Mouse (Mus musculus) frontal cortex, postnatal 14 days (tissue): ENCODE measurements around the gene Pld3.

ENCODE experiments used
- DNase-seq, 2 experiments: peaks; one replicate each; pipeline ENCODE4 v3.0.0; 2022; ENCODE audit warnings: low spot score in 2 of 2

Pld3 gene

GRCm38 (mm10) chr7:27552931-27553513 lies at the start of gene Pld3, which contains the start of gene 2310022A10Rik:
TSS of gene Pld3 (minus strand) at chr7:27553218.
TSS of gene 2310022A10Rik (plus strand) at chr7:27553233.
- peak; percentile 94 to 97 for DNase-seq

DNA sequence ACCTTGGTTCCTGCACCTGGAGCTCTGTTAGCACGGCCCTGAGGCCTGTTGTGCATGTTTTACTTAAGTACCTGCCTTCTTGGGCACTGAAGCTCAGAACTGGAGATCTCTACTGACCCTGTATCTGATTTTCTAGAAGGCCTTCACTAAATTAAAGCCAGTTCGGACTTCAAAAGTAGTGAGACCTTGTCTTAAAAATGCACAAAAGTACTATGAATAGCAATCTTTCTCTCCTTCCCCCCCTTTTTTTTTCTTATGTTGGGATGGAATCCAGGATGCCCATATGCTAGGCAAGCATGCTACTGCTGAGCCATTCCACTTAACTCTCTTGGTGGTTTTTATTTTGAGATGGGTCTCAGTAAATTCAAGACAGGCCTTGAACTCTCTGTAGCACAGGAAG lies 49.1 kb upstream of the Pld3 start:
- DNase-seq, result no peak

GRCm38 (mm10) chr7:27601628-27602027 lies 48.6 kb upstream of the Pld3 start:
- peak; percentile 54 to 77 for DNase-seq

- no peak for DNase-seq
Observed at GRCm38 (mm10) chr7:27598053-27598452, 45.0 kb upstream of the Pld3 start.

- DNase-seq, result no peak
Observed at GRCm38 (mm10) chr7:27596586-27597503, 43.8 kb upstream of the Pld3 start.

- no peak for DNase-seq
Observed at GRCm38 (mm10) chr7:27592934-27593645, 40.1 kb upstream of the Pld3 start.

- DNase-seq, result no peak
Observed at GRCm38 (mm10) chr7:27592217-27592929, 39.4 kb upstream of the Pld3 start.

GRCm38 (mm10) chr7:27591266-27592216 lies 38.5 kb upstream of the Pld3 start, which contains the start of gene Akt2:
TSS of gene Akt2 (plus strand) at chr7:27591552.
- DNase-seq, result peak; percentile 87 to 92

DNA sequence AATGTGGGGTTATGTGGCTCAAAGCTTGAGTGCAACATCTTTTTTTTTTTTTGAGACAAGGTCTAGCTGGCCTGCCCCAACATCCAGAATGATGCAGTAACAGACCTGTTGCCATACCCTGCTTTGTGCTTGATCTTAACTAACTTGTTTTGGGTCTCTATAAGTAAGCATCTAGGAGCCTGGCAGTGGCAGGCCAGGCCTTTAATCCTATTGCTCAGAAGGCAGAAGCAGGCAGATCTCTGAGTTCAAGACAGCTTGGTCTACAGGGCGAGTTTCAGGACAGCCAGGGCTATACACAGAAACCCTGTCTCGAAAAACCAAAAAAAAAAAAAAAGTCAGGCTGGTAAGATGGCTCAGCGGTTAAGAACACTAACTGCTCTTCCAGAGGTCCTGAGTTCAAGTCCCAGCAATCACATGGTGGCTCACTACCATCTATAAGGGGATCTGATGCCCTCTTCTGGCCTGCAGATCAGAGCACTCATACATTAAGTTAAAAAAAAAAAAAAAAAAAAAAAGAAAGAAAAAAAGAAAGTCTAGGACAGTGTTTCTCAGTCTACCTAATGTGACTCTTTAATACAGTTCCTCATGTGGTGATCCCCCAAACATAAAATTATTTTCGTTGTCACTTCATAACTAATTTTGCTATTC lies 37.7 kb upstream of the Pld3 start:
- no peak for DNase-seq

GRCm38 (mm10) chr7:27590088-27590487 lies 37.1 kb upstream of the Pld3 start:
- DNase-seq, result no peak

DNA sequence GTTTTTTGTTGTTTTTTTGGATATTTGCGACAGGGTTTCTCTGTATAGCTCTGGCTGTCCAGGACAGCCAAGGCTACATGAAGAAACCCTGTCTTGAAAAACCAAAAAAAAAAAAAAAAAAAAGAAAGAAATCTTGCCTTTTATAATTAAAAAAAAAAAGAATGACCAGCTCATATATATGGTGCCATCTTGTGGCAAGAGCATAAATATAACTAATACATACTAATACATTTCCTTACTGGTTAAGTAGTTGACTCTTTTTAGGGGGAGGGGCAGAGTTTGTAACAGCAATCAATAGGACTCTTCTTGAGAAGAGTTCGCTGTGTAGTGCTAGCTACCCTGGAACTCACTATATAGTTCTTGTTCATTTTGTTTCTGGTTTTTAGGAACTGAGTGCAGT lies 34.7 kb upstream of the Pld3 start:
- DNase-seq, result no peak

DNA sequence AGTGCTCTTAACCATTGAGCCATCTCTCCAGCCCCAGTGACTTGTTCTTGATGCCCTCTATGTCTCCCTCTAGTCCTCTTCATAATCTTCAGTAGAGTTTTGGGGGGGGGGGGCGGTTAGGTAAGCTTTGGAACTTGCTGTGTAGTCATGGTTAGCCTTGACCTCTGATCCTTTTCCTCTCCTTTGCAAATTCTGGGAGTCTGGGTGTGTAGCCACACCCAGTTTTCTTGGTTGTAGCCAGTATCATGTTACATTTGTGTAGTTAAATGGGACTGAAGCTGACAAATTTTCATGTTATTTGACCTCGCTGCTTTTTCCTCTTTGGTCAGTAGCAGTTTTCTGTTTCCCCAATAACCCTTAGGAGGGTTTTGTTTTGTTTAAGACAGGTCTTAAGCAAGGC lies 33.8 kb upstream of the Pld3 start:
- no peak for DNase-seq

- DNase-seq, result no peak
Observed at GRCm38 (mm10) chr7:27580380-27581174, 27.6 kb upstream of the Pld3 start.

GRCm38 (mm10) chr7:27578465-27578864 lies 25.4 kb upstream of the Pld3 start:
- no peak for DNase-seq

- DNase-seq, result no peak
Observed at GRCm38 (mm10) chr7:27577589-27577988, 24.6 kb upstream of the Pld3 start.

- DNase-seq, result no peak
Observed at GRCm38 (mm10) chr7:27576914-27577313, 23.9 kb upstream of the Pld3 start.

DNA sequence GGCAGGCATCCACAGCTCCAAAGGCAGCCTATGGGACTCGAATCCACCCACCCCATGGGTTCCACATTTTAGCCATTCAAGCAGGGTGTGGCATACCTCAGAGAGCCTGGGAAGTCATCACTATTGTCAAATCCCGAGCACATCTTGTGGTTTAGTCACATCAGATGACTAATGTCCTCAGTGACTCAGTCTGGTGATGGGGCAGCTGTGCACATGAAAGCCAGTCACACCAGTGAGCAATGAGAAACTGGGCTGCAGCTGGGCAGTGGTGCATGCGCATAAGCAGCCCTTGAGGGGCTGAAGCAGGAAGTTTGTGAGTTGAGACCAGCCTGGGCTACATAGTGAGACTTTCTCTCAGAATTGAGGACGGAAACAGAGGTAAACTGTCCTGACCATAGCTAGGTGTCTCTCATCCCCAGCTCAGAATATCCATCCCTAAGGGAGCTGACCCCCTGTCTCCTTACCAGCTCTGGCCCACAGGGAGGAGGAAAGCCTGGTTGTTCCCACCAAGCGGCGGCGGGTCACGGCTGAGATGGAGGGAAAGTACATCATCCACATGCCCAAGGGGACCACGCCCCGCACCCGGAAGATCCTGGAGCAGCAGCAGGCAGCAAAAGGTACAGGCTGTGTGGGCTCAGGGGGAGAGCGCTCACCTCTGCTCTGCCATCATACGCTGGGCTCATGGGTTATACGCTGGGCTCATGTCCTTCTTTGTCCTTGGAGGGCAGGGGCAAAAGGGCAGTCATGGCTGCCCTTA lies 21.3 kb upstream of the Pld3 start:
- no peak for DNase-seq

- DNase-seq, result no peak
Observed at GRCm38 (mm10) chr7:27572133-27572532, 19.1 kb upstream of the Pld3 start.
